Mouse (Mus musculus) thymus, adult 18-20 months (tissue): ENCODE results near the gene Tnfaip8l2.
"Not testable (repeated sequence)": the region's sequence is repeated elsewhere in the genome, so short reads cannot be mapped to it uniquely, and the experiment has no call there.

Experiments
- DNase-seq, 2 experiments: peaks; one replicate each; pipeline ENCODE4 v3.0.0; 2022; ENCODE audit warnings: mixed read lengths in 2 of 2

Gene Tnfaip8l2

GRCm38 (mm10) chr3:95159987-95160963 is 18.1 kb upstream of the Tnfaip8l2 start, which contains the start of gene Sema6c:
Sema6c (plus strand) TSS chr3:95160457.
- DNase-seq, result peak; percentile 78 to 80

GRCm38 (mm10) chr3:95159511-95159986 is 17.4 kb upstream of the Tnfaip8l2 start:
- no peak for DNase-seq

- DNase-seq, result peak; percentile 30 to 43
Measured at GRCm38 (mm10) chr3:95153874-95154273, 11.7 kb upstream of the Tnfaip8l2 start.

GRCm38 (mm10) chr3:95147924-95148323 is 5.8 kb upstream of the Tnfaip8l2 start:
- no peak for DNase-seq

- peak; percentile 66 to 76 for DNase-seq
Measured at GRCm38 (mm10) chr3:95142617-95143011, 454 bp upstream of the Tnfaip8l2 start.

GRCm38 (mm10) chr3:95141474-95141873 is 686 bp downstream of the Tnfaip8l2 start:
- peak; percentile 68 to 85 for DNase-seq

GRCm38 (mm10) chr3:95140795-95141194 is 1.4 kb downstream of the Tnfaip8l2 start:
- DNase-seq, result no peak

GRCm38 (mm10) chr3:95140289-95140595 is 1.9 kb downstream of the Tnfaip8l2 start:
- DNase-seq, result no peak

- no peak for DNase-seq
Measured at GRCm38 (mm10) chr3:95139586-95140288, 2.4 kb downstream of the Tnfaip8l2 start.

- no peak for DNase-seq
Measured at GRCm38 (mm10) chr3:95136336-95136735, 5.8 kb downstream of the Tnfaip8l2 start.

- peak in 1 of 2 experiments; percentile 35 for DNase-seq
Measured at GRCm38 (mm10) chr3:95135433-95136052, 6.6 kb downstream of the Tnfaip8l2 start.

GRCm38 (mm10) chr3:95135023-95135422 is 7.1 kb downstream of the Tnfaip8l2 start:
- DNase-seq, result peak; percentile 22 to 50

GRCm38 (mm10) chr3:95134133-95134532 is 8.0 kb downstream of the Tnfaip8l2 start:
- DNase-seq, result not testable (repeated sequence)

- DNase-seq, result peak; percentile 85 to 92
Measured at GRCm38 (mm10) chr3:95133680-95134101, 8.5 kb downstream of the Tnfaip8l2 start, which contains the start of the genes Scnm1 and Lysmd1. Scnm1 (minus strand) TSS chr3:95134011. Lysmd1 (plus strand) TSS chr3:95134088.

GRCm38 (mm10) chr3:95133176-95133575 is 9.0 kb downstream of the Tnfaip8l2 start:
- DNase-seq, result no peak

GRCm38 (mm10) chr3:95132389-95132788 is 9.8 kb downstream of the Tnfaip8l2 start:
- not testable (repeated sequence) for DNase-seq

- DNase-seq, result no peak
Measured at GRCm38 (mm10) chr3:95130081-95130480, 12.1 kb downstream of the Tnfaip8l2 start.

GRCm38 (mm10) chr3:95129226-95129651 is 12.9 kb downstream of the Tnfaip8l2 start:
- no peak for DNase-seq

GRCm38 (mm10) chr3:95124972-95125371 is 17.2 kb downstream of the Tnfaip8l2 start:
- no peak for DNase-seq

GRCm38 (mm10) chr3:95124246-95124645 is 17.9 kb downstream of the Tnfaip8l2 start, which contains the start of gene Tmod4:
Tmod4 (plus strand) TSS chr3:95124476.
- DNase-seq, result no peak

- no peak for DNase-seq
Measured at GRCm38 (mm10) chr3:95121580-95121979, 20.6 kb downstream of the Tnfaip8l2 start.

- no peak for DNase-seq
Measured at GRCm38 (mm10) chr3:95117751-95118150, 24.4 kb downstream of the Tnfaip8l2 start.

GRCm38 (mm10) chr3:95112760-95113159 is 29.4 kb downstream of the Tnfaip8l2 start:
- no peak for DNase-seq
